Mouse (Mus musculus): ENCODE measurements around the gene Pcsk6. TPM values are rescaled to one million over a fixed set of nuclear protein-coding genes. Genes with fewer than 3 reads are reported as not detected.

Pcsk6 gene
- polyA plus RNA-seq, 1 experiment = 11.3 TPM

DNA sequence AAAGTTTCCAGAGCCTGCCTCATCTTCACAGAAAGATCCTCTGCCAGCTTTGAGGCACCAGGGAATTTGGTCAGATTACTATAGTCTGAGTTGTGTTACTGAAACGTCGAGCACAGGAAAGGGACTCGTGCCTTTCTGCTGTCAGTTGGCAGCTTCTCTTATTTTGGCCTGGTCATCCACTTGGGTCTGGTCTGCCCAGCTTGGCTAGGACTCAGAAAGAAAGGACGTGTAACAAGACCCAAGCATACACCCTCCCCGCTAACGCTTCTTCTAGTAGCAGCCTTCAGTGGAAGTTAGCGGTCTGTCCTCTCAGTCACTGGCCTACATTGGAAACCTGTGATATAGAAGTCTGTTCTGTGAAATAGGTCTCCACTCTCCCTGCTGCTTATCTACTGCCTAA lies 223.0 kb downstream of the Pcsk6 start:
- no peak for DNase-seq
- H3K4me1 ChIP-seq (ENCODE audit: control insufficient read depth, insufficient read depth, low read length) = peaks cover 6% of the 10 kb centered on the region; the same call in 1 of the 2 replicates
- 57% methylated on average over 7 of the region's 7 CpGs for WGBS
- no peak overlapping the region for H3K4me3 ChIP-seq (replicated peaks; ENCODE audit: extremely low read depth, low read depth, low read length)
- TF ChIP-seq CTCF (IDR thresholded peaks at IDR 0.05; ENCODE audit: insufficient read depth, low read length) (no peak), POLR2A (IDR thresholded peaks at IDR 0.05; ENCODE audit: borderline replicate concordance, extremely low read depth, low read depth, low read length) (no peak)

DNA sequence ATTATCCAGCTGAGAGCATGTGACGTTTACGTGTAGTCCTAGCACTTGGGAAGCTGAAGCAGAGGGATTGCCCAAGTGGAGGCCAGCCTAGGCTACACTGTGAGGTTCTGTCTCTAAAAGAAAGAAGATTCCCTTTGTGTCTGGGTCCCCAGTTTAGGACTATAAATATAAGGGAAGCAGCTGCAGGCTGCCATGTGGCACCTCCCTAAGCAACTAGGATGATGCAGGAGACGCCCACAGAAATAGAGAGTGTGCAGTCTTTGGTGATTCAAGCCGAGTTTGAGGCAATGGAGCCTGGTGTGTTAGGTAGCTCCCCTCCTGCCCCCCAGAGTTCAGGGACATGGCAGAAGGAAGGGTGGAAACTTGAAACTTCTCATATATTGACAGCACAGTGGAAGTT lies 226.1 kb downstream of the Pcsk6 start:
- TF ChIP-seq CTCF (IDR thresholded peaks at IDR 0.05; ENCODE audit: insufficient read depth, low read length) (no peak), POLR2A (IDR thresholded peaks at IDR 0.05; ENCODE audit: borderline replicate concordance, extremely low read depth, low read depth, low read length) (no peak)
- WGBS = 90% methylated on average over 4 of the region's 4 CpGs
- Histone ChIP-seq H3K4me1 (ENCODE audit: control insufficient read depth, insufficient read depth, low read length) (0 out of 2 replicates have a peak, but pooled peaks cover 2% of the 10 kb centered on the region), H3K4me3 (replicated peaks; ENCODE audit: extremely low read depth, low read depth, low read length) (no peak overlapping the region)
- DNase-seq = no peak

DNA sequence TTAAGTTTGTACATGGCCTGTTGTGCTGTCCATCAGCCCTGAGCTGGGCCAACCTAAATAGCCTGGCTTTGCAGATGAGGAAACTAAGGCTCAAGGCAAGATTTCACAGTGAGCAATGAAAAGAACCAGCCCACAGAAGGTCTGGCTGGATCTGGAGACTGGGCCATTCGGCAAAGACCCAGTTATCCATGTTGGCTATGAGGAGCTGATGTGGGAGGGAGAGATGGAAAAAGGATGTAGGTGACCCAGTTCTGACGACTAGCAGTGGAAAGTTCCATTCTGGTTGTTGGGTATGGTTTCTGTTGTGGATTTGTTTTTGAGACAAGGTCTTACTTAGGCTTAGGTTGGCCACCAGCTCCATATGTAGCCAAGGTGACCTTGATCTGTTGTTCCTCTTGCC lies 226.5 kb downstream of the Pcsk6 start:
- Histone ChIP-seq H3K4me3 (replicated peaks; ENCODE audit: extremely low read depth, low read depth, low read length) (no peak overlapping the region), H3K4me1 (ENCODE audit: control insufficient read depth, insufficient read depth, low read length) (0 out of 2 replicates have a peak, but pooled peaks cover 2% of the 10 kb centered on the region)
- 87% methylated on average over 2 of the region's 2 CpGs for WGBS
- no peak for DNase-seq
- TF ChIP-seq CTCF (IDR thresholded peaks at IDR 0.05; ENCODE audit: insufficient read depth, low read length) (no peak), POLR2A (IDR thresholded peaks at IDR 0.05; ENCODE audit: borderline replicate concordance, extremely low read depth, low read depth, low read length) (no peak)

DNA sequence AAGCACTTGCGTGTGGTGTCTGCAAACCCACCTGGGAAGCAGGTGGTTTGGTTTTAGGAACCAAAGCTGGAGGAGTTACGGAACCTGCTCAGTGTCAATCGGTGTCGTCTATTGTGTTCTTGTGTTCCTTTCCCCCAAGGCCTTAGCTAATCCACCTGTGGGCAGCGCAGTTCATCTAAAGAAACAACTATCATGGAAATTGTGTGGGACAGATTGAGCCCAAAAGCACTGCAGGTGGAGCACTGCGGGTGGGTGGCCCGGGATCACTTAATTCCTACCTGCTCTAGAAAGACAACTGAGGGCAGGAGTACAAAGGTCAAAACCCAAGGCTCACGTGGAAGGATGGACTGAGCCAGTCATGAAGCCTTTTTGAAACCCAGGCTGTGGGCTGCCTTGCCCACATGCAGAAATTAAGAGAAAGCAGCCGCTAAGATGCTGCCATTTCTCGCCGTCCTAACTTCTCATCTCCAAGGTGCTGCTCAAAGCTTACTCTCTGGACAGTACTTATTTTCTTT lies 229.2 kb downstream of the Pcsk6 start:
- 87% methylated on average over 11 of the region's 11 CpGs for WGBS
- no peaks in the 10 kb centered on the region for H3K4me1 ChIP-seq (ENCODE audit: control insufficient read depth, insufficient read depth, low read length)
- H3K4me3 ChIP-seq (replicated peaks; ENCODE audit: extremely low read depth, low read depth, low read length) = no peak overlapping the region
- DNase-seq = no peak
- TF ChIP-seq CTCF (IDR thresholded peaks at IDR 0.05; ENCODE audit: insufficient read depth, low read length) (no peak), POLR2A (IDR thresholded peaks at IDR 0.05; ENCODE audit: borderline replicate concordance, extremely low read depth, low read depth, low read length) (no peak)

DNA sequence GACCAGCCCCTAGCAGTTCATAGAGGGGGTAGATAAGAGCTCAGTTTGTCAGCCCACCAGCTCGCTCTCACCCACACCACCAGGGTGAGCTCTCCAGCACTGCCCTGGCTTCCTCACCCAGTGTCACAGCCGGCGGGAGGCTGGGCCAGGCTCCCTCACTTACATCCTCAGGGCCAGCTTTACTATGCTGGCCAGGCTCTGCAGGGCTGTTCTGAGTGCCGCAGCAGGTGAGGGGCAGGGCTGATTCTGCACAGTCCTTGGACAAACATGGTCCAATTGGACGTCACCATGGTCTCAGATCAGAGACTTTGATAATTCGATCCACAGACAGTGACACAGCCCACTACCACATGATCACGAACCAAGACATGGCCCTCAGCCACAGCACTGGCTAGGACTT lies 230.0 kb downstream of the Pcsk6 start:
- 88% methylated on average over 7 of the region's 7 CpGs for WGBS
- DNase-seq = no peak
- no peaks in the 10 kb centered on the region for H3K4me1 ChIP-seq (ENCODE audit: control insufficient read depth, insufficient read depth, low read length)
- TF ChIP-seq POLR2A (IDR thresholded peaks at IDR 0.05; ENCODE audit: borderline replicate concordance, extremely low read depth, low read depth, low read length) (no peak), CTCF (IDR thresholded peaks at IDR 0.05; ENCODE audit: insufficient read depth, low read length) (no peak)
- no peak overlapping the region for H3K4me3 ChIP-seq (replicated peaks; ENCODE audit: extremely low read depth, low read depth, low read length)

DNA sequence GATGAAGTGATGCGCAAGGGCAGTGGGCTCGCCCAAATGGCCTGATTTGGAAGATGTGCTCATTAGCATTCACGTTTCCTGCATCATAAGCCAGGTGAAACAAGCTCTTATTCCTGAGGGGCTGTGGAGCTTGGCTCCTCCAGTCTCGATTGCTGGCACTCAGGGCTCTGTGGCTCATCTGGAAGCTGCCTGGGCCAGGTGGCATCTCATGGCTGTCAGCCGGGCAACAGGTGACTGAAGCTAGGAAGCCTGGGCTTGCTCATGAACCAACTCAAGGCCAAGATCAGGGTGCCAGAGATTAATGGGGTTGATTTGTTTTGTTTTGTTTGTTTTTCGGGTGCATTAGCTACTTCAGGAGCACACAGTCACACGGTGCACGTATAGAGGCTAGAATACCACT lies 231.1 kb downstream of the Pcsk6 start:
- Histone ChIP-seq H3K4me3 (replicated peaks; ENCODE audit: extremely low read depth, low read depth, low read length) (no peak overlapping the region), H3K4me1 (ENCODE audit: control insufficient read depth, insufficient read depth, low read length) (no peaks in the 10 kb centered on the region)
- WGBS = 85% methylated on average over 8 of the region's 8 CpGs
- TF ChIP-seq CTCF (IDR thresholded peaks at IDR 0.05; ENCODE audit: insufficient read depth, low read length) (no peak), POLR2A (IDR thresholded peaks at IDR 0.05; ENCODE audit: borderline replicate concordance, extremely low read depth, low read depth, low read length) (no peak)
- DNase-seq = no peak

DNA sequence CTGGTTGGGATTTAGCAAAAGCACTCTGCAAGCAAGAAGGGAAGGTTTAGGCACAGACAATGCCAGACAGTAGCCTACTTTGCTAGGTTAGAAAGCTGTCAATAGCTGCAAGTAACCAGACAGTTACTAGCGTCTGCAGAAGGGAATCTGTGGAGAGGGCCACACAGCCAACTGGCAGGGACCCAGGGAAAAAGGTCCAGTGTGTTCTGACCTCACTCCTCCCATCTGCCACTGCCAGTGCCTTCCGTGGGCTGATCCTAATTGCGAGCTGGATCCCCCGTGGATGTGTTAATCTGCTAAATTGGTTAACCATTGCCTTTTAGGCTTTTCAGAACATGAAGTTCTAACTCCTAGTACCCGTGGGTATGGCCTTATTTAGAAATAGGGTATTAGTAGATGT lies 232.6 kb downstream of the Pcsk6 start:
- no peak for DNase-seq
- no peak overlapping the region for H3K4me3 ChIP-seq (replicated peaks; ENCODE audit: extremely low read depth, low read depth, low read length)
- 64% methylated on average over 5 of the region's 5 CpGs for WGBS
- no peaks in the 10 kb centered on the region for H3K4me1 ChIP-seq (ENCODE audit: control insufficient read depth, insufficient read depth, low read length)
- TF ChIP-seq POLR2A (IDR thresholded peaks at IDR 0.05; ENCODE audit: borderline replicate concordance, extremely low read depth, low read depth, low read length) (no peak), CTCF (IDR thresholded peaks at IDR 0.05; ENCODE audit: insufficient read depth, low read length) (no peak)

DNA sequence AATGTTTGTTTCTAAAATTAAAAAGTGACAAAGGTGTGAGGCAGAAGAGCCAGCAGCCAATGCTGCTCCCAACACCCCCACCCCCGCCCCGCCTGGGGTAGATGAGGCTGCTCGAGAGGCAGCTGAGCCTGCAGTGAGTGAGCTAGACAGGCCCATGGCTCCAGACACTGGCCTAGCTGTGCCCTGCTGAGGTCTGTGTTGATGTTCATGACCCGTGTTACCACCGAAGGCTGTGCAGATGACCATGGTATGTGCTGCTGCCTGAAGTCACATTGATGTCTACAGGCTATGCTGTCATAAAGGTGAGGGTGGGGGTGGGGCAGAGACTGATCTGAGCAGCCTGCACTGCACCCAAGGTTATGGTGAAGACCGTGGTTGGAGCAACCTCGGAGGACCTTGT lies 237.3 kb downstream of the Pcsk6 start:
- DNase-seq = no peak
- WGBS = 79% methylated on average over 7 of the region's 7 CpGs
- TF ChIP-seq POLR2A (IDR thresholded peaks at IDR 0.05; ENCODE audit: borderline replicate concordance, extremely low read depth, low read depth, low read length) = no peak
- TF ChIP-seq CTCF (IDR thresholded peaks at IDR 0.05; ENCODE audit: insufficient read depth, low read length) = no peak
- H3K4me3 ChIP-seq (replicated peaks; ENCODE audit: extremely low read depth, low read depth, low read length) = no peak overlapping the region
- no peaks in the 10 kb centered on the region for H3K4me1 ChIP-seq (ENCODE audit: control insufficient read depth, insufficient read depth, low read length)

Other genes starting within 250 kb of the Pcsk6 start
- 3.8 and 4.1 TPM in 2 replicates for gene Tarsl2, start 216.8 kb upstream of the Pcsk6 start, polyA plus RNA-seq (2012; rRNA removed)
- gene Tm2d3, start 170.6 kb upstream of the Pcsk6 start, polyA plus RNA-seq (2012; rRNA removed) = 85.5 and 92.1 TPM in 2 replicates
- gene Gm45213, start 181.9 kb downstream of the Pcsk6 start, polyA plus RNA-seq (2012; rRNA removed) = not detected in 2 replicates
- 7.3 and 10.0 TPM in 2 replicates for gene Snrpa1, start 197.3 kb downstream of the Pcsk6 start, polyA plus RNA-seq (2012; rRNA removed)
- 109 and 165 TPM in 2 replicates for gene Selenos, start 217.9 kb downstream of the Pcsk6 start, polyA plus RNA-seq (2012; rRNA removed)
- 14.6 and 18.1 TPM in 2 replicates for gene Chsy1, start 247.8 kb downstream of the Pcsk6 start, polyA plus RNA-seq (2012; rRNA removed)